Mouse (Mus musculus): ENCODE data around the gene Grk5.
"Not testable (repeated sequence)": the region's sequence is repeated elsewhere in the genome, so short reads cannot be mapped to it uniquely, and the experiment has no call there.

Gene Grk5

DNA sequence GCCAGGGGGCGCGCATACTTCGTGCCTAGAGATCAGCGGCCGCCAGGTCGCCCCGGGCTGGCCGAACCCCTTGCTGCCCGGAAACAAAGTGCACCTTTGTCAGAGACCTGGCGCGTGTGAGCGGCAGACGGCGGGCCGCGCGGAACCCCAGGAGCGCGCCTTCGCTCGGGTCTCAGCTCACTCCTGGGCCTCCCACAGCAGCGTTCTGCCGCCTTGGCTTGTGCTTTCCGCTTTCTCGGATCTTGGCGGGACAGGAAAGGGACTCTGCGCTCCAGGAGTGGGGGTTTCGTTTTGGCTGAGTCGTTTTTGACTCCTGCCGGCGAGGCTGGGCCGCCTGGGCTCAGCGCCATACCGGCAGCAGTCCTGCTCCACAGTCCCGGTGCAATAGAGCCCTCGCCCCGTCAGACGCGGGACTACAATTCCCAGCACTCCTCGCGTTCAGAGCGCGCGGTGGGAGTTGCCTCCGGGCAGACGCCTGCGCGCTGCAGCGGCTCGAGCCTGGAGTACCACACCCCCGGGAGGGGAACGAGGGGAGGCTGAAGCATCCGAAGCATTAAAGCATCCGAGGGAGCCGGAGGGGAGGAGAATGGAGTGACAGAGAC is at the start of gene Grk5:
TSS of gene Grk5 (plus strand) at position 36 of the 602 bp plus-strand sequence.
- peak; percentile 88 to 93 for DNase-seq (ENCODE audit: low spot score in 2 of 2)

DNA sequence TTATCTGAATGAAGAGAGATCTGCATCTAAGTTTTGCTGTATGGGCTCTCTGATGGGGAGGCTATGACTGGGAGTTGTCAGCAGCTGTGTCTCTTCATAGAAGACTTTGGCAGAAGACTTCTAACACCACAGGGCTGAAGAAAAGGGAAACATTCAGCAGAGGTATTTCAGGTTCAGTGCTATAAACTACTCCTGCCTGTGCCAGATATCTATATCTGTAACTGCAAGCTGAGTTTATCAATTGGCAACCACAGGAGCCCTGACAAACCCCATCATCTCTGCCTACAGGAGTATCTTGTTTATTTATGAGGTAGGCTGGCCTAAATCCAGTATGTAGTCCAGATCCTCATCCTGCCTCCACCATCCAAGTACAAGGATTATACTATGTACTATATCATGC is 46.2 kb upstream of the Grk5 start:
- DNase-seq (ENCODE audit: low spot score in 2 of 2): no peak

DNA sequence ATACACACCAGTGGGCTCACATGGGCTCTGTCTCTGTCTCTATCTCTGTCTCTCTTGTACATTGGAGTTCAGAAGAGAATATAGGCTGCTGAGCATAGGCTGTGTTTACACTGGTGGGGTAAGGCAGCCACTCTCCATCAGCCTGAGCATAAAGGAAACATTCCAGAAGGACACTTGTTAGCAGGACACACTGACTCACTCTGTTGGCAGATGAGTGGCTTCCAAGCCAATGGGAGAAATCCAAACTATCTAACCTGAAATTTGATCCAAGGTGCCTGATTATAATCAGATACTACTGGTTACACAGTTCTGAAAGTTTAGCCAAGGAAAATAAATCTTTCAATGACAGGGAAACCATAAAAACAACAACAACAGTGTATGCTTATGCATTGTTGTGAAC is 43.8 kb upstream of the Grk5 start:
- no peak for DNase-seq (ENCODE audit: low spot score in 2 of 2)

DNA sequence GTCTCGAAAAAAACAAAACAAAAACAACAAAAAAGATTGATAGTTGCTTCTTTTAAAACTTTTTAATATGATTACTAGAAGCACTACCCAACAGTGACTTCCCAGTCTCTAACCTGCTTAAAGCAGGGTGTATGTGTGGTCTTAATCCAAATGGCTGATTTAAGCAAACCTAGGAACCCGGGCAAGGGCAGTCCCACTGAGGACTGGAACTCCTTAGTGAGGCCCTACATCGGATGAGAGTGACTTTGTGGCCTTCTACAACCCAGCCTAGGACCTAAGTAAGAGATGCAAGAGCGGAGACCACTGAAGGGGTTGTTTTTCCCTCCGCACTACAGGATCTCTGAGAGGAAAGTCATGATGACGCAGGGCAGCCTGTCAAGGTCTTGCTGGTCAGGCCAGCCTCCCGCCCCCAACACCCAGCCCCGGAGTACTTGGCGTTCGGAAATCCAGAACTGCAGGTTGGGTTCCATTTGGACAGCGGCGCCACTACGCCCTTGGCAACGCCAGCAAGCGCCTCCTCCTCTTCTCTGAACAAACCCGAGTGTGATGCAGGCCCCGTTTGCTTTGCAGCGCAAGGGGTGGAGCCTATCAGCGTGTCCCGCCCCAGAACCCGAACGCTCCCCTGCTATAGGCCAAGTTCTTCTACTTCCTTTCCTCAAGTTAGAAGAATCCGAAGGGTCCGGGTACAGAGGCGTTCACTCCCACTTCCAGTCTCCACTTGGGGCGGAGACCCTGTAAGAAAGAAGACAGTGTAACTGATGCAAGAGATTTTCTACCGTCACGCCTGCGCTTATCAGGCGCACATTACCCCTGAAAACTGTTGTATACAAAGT is 28.5 kb upstream of the Grk5 start, which contains the start of gene Sfxn4:
TSS of gene Sfxn4 (minus strand) at position 612 of the 833 bp plus-strand sequence.
- DNase-seq (ENCODE audit: low spot score in 2 of 2): peak; percentile 89 to 95

DNA sequence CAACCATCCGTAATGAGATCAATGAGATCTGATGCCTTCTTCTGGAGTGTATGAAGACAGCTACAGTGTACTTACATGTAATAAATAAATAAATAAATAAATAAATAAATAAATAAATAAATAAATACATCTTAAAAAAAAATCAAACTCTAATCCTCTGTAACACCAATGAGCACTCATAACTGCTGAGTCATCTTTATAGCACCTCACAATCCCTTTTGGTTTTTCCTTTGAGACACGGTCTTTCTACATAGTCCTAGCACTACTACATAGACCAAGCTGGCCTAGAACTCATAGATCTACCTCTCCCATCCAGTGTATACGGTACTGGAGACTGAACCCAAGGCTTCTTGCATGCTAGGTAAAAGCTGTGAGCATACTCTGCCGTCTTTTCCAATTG is 23.4 kb upstream of the Grk5 start:
- not testable (repeated sequence) for DNase-seq (ENCODE audit: low spot score in 2 of 2)

DNA sequence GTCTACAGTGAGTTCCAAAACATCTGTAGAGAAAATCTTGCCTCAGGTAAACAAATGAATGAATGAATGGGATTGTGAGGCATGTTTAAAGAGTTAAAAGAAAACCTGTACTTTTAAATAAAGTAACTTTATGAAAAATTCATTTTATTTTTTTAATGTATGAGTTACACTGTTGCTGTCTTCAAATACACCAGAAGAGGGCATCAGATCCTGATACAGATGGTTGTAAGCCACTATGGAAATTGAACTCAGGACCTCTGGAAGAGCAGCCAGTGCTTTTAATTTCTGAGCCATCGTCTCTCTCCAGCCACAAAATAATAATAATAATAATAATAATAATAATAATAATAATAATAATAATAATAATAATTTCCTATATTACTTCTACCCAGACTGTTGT is 19.1 kb upstream of the Grk5 start:
- no peak for DNase-seq (ENCODE audit: low spot score in 2 of 2)

DNA sequence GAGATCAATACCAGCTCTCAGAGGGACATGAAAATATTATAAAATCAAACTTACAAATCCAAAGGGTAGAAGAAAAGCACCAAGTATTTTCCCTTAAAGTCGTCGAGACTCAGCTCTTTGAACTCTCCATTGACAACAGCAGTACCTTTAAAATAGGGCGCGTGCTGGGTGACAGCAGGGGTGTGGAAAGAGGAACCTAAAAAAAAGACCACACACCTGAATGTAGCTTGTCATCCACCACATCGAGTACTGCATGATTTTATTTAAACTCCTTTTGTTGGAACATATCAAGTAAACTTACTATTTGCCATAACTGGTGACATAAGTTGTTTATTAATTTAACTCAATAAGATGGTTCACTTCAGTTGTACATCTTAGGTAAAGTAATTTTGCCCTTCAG is 18.2 kb upstream of the Grk5 start:
- DNase-seq (ENCODE audit: low spot score in 2 of 2): no peak

DNA sequence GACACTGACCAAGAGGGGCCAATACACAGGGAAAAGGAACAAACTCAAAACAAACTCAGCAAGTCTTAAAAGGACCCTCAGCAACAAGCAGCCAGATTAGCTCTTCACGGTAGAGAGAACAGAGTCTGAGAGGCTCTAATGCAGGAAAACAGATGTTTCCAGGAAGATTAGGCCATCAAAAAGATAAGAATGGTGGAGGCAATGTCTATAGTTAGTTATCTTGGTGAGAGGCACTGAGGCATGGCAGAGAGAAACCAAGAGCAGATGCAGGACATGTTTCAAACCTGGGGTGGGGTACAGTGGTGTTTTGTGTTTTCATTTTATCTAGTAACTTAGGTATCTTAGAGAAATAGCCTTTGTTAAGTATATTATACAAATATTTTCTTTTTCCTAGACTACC is 17.3 kb upstream of the Grk5 start:
- DNase-seq (ENCODE audit: low spot score in 2 of 2): no peak

DNA sequence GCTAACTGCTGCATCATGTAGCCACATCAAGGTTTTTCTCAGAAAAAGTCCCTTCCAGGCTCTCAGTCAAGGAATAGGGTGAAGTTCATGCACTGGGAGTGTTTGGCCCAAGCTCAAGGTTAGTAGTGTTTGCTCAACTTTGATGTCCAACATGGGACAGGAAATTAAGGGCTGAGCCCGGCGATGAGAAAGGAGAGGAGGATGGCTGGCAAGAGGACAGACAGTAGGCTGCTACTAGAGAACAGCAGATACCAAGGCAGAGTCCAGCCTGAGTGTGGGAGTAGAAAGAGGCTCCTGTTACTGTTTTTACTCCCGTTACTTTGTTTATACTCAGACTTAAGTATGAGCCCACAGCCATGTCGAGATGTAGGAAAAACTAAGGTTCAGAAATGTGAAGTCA is 16.0 kb upstream of the Grk5 start:
- DNase-seq (ENCODE audit: low spot score in 2 of 2): peak; percentile 14 to 42

DNA sequence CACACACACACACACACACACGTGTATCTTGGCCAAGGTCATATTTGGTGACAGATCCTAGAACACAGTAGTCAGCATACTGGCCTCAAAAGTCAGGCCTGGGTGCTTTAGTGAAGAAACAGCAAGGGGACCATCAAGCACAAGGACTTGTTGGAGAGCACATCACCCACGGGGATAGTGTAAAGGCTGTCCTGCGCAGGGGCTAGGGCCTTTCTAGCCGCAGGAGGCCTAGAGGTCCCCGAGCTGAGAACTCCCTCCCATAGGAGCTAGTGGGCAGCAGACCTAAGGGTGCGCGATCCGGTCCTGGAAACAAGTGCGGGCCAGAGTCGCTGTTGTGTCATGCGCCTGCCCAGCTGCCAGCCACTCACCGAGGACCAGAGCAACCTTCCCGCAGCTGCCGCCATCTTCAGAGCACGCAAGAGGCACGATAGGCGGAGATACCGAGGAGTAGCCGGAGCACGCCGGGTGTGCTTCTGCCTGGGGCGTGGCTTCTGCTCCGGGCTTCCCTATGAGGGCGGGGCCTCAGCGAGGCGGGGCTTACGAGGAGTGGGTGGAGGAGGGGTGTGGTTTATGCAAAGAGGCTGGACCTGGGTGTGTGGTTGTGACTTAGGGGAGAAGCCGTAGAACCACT is 15.4 kb upstream of the Grk5 start, which contains the start of gene Prdx3:
TSS of gene Prdx3 (minus strand) at position 493 of the 631 bp plus-strand sequence.
- peak; percentile 94 for DNase-seq (ENCODE audit: low spot score in 2 of 2)

DNA sequence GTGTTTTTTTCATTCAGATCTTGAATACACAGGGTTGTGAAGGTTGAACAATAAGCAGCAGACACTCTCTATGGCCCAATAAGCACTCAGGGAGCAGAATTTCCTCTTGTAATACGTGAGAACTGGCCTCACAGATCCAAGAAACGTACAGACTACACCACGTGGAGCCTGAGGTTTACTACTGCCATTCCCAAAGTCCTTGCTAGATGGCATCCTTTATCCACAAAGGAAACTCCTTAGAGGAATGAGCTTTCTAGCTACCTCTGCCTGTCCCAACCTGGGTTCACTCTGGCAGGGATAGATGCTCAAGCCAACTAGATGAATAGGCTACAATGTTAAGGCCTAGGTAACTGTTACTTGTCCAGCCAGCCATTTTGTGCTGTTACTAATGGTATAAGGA is 6.4 kb upstream of the Grk5 start:
- peak; percentile 30 to 74 for DNase-seq (ENCODE audit: low spot score in 2 of 2)

DNA sequence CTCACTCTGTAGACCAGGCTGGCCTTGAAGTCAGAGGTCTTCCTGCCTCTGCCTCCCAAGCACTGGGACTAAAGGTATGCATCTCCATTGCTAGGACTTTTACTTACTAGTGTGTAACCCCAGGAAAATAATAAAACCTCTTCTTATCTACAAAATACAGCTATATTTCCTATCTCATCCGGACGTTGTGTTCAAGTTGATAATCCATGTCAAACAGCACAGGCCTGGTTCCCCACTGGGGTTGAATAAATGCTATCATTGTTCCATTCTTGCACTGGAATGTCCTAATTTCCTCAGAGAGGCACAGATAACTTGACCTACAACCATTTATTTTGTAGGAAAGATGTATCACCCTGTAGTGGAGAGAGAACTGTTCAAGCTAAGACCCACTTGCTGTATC is 1.9 kb upstream of the Grk5 start:
- DNase-seq (ENCODE audit: low spot score in 2 of 2): no peak

DNA sequence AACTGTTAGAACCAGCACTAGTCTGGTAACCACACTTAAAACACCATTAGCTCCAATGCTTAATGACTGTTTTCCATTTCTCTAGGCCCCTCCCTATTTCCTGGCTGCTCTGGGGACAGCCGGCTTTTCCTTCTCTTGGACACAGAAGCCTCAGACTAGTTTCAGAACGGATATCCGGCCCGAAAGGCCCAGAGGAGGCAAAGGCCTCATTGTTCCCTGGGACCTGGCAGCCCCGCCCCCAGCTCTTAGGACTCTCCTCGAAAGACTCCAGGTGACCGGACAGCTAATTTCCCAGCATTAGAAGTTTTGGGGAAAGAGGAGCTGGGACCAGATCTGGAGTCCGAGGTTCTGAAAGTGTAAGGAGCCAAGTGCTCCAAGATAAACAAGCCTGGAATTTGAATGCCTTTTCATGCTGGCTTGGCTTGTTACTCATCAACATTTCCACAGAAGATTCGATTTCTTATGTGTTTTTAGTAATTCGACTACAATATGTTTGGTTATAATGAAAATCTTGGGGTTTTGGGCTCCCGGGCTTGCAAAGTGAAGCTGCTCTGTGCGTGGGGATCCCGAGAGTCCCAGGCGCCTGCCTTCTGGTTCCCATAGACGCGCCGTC is 342 bp upstream of the Grk5 start:
- peak in 1 of 2 experiments; percentile 20 for DNase-seq (ENCODE audit: low spot score in 2 of 2)

DNA sequence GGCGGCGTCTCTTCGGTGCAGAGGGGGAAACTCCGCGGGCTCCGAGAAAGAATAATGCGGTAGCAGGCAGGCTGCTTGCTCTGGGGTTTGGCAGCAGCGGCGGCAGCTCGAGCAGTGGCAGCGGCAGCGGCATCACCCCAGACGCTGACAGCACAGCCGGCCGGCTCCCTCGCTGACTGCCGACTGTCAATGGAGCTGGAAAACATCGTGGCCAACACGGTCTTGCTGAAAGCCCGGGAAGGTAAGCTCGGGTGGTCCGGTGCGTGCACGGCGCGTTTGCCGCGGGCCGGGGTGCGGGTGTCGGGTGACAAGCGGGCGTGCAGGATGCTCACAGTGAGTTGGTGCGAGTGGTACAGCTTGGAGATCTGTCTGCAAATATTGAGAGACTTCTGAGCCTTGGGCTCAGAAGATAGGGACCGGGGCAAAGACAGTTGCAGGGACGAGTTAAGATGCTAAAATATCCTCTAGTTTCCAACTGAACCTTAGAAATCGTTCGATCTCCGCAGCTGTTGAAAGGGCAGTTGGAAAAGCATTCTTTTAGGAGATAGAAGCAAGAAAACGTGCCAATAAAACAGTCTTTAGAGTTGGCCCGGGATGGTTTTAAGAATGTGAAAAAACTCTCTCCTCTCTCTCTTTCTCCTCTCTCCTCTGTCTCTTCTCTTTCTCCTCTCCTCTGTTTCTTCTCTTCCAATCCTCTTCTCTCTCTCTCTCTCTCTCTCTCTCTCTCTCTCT is 1.0 kb downstream of the Grk5 start:
- DNase-seq (ENCODE audit: low spot score in 2 of 2): peak; percentile 64 to 69

DNA sequence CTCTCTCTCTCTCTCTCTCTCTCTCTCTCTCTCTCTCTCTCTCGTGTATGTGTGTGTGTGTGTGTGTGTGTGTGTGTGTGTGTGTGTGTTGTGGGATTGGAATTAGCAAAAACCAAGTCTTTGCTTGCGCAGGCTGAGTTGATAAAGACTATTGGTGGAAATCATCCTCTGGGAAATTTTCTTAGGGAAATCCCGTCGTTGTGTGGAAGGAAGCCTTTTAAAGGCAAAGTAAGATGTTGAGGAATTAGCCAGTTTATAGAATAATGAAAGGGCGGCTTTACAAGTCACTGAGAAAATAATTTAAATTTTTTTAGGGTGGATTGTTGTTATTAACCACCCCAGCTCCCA is 1.5 kb downstream of the Grk5 start:
- DNase-seq (ENCODE audit: low spot score in 2 of 2): no peak

DNA sequence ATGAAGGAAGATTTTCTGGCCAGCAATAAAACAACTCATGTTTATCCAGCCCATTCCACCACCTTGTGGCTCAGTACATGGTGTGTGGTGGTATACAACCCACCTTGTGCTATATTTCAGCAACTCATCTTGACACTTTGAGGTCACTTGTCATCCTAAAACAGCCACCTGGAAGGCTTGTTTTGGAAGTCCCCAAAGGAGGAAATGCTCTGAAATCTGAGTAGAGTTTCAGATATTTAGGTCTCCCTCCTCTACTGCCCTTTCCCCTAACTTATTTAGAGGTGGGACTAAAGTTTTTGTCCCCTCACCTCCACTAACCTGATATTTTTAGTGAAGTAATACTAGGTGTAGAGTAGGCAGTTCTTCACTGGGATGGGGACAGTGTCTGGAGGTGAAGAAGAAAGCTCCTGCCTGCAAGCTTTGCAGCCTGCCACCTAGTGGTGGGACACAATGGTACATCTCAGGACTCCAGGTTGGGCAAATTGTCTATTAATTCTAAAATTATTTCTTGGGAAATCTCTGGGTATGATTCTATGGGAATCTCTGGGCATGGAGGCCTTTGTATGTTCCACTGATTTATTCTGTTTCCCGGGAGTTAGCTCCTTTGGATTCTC is 2.5 kb downstream of the Grk5 start:
- peak; percentile 35 to 58 for DNase-seq (ENCODE audit: low spot score in 2 of 2)

DNA sequence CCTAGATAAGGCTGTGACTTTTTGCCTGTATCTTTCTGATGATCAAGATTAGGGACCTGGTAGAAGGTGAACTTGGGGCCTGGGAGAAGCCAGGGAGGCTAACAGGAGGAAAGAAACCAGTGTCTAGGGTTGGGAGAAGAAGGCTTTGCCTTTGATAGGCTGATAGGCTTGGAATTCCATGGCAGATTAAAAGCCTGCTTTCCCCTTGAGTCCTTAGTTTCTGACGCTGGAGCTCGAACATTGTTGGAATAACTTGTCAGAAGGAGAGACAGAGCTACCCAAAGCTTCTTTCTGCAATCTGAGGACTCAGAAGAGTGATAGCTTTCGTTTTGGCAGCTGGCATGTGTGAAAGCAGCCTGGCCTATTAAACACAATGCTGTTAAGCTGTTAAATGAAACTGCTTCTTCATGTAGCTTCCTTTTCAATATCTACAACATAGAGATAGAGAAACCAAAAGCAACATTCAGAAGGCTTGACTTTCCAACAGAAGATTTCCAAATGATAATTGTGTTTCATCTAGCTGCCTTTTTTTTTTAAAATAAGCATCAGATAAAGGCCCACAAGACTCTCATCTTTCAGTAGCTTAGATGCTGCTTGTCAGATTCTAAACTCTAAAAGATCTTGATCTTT is 5.8 kb downstream of the Grk5 start:
- DNase-seq (ENCODE audit: low spot score in 2 of 2): no peak

DNA sequence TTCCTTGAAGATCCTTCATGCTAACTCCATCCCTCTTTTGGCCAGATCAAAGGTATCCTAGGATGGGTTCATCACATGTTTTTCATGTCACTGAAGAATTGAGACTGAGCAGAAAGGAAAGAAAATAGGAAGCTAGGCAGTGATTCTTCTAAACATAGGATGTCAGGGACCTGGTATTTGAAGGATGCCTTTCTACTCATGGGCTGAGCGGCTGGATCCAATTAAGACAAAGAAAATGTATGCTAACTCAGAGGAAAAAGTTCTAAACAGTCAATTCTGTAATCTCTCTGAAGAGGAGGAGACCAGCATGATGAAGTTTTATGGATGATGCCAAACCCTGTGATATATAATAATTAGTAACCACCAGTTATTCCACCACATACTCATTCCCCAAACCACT is 13.6 kb downstream of the Grk5 start:
- no peak for DNase-seq (ENCODE audit: low spot score in 2 of 2)

DNA sequence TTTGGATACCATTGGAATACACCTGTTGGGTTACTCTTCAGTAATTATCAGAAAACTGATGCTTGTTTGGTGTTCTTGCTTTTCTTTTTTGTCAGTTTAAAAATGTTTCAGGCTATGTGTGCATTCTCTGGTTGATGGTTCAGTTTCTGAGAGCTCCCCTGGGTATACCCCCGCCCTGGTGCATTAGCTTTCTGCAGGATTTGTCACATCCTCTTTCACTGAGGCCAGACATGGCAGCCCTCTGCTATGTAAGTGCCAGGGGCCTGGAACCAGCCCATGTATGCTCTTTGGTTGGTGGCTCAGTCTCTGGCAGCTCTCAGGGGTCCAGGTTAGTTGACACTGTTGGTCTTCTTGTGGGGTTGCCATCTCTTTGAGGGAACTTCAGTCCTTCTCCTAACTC is 14.4 kb downstream of the Grk5 start:
- DNase-seq (ENCODE audit: low spot score in 2 of 2): no peak

DNA sequence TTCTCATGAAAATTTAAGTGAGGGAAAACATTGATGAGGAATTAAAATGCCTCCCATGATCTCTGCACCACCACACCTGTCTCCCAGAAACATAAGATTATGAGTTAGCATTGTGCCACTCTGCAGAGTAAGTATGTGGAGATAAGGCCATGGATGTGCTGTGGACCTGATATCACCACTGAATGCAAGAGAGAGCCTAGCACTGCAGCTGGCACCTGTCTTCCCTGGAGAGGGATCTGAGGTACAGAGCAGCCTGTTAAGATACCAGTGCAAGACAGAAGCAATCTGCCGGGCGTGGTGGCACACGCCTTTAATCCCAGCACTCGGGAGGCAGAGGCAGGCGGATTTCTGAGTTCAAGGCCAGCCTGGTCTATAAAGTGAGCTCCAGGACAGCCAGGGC is 15.9 kb downstream of the Grk5 start:
- DNase-seq (ENCODE audit: low spot score in 2 of 2): no peak

DNA sequence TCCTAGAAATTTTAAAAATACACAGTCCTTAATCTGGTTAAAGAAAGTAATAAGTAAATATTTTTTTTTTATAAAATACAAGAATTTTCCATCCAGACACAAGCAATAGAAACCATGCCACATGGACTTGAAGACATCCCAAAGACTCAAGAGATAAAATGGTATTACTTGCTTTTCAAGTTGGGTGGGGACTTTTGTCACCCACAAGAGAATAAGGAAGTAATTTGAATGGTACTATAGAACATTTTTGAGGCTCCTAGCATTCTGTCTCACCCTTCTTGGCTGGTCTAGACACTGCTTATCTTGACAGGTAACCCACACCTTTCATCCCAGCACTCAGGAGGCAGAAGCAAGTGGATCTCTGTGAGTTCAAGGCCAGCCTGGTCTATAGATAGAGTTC is 20.8 kb downstream of the Grk5 start:
- DNase-seq (ENCODE audit: low spot score in 2 of 2): no peak

All from frontal cortex, postnatal 36 days (tissue).